Mouse (Mus musculus) heart, embryonic 12.5 days (tissue): ENCODE results near the gene Scaf8. TPM values are rescaled to one million over a fixed set of nuclear protein-coding genes. Genes with fewer than 3 reads are reported as not detected.

Experiments
- ATAC-seq: fragments of 200-750 bp; cut with Nextera tagmentation; 2 replicates; pipeline ENCODE4 v1.8.0; 2017; ENCODE audit warnings: moderate TSS enrichment, moderate library complexity; ENCODE audit not compliant: insufficient number of reproducible peaks, low FRiP score
- H3K27ac ChIP-seq: fragments of 300-500 bp; sonication (generic); 2 replicates; pipeline ENCODE4 v1.5.1; 2016; ENCODE audit warnings: mild to moderate bottlenecking, moderate library complexity; ENCODE audit not compliant: poor library complexity, severe bottlenecking
- H3K27me3 ChIP-seq: fragments of 300-500 bp; sonication (generic); replicated peaks from 2 replicates; pipeline ENCODE4 v1.6.1; 2016; ENCODE audit warnings: mild to moderate bottlenecking, moderate library complexity
- H3K36me3 ChIP-seq: fragments of 300-500 bp; sonication (generic); 2 replicates; pipeline ENCODE4 v1.6.1; 2016; ENCODE audit warnings: mild to moderate bottlenecking, moderate library complexity
- H3K4me1 ChIP-seq: fragments of 300-500 bp; sonication (generic); replicated peaks from 2 replicates; pipeline ENCODE4 v1.6.1; 2016; ENCODE audit warnings: mild to moderate bottlenecking
- H3K4me2 ChIP-seq: fragments of 300-500 bp; sonication (generic); 2 replicates; pipeline ENCODE4 v1.6.1; 2016; ENCODE audit warnings: mild to moderate bottlenecking, moderate library complexity
- H3K4me3 ChIP-seq: fragments of 300-500 bp; sonication (generic); 2 replicates; pipeline ENCODE4 v1.5.1; 2016; ENCODE audit warnings: mild to moderate bottlenecking
- H3K9ac ChIP-seq: fragments of 300-500 bp; sonication (generic); 2 replicates; pipeline ENCODE4 v1.6.1; 2016; ENCODE audit warnings: mild to moderate bottlenecking, moderate library complexity
- H3K9me3 ChIP-seq: fragments of 300-500 bp; sonication (generic); replicated peaks from 2 replicates; pipeline ENCODE4 v1.6.1; 2016; ENCODE audit warnings: mild to moderate bottlenecking, moderate library complexity
- WGBS: fragments of 180-500 bp; shearing (Covaris S2); methylation state at CpG from one replicate; pipeline ENCODE4 v1.1.7; 2016; 5-methylcytosine and 5-hydroxymethylcytosine counted together
- polyA plus RNA-seq: library from polyadenylated mRNA; unstranded; fragments of >200 nt; fragmentation: Nextera tagmentation; extraction: Ambion mirVana; gene quantifications from 2 replicates; pipeline ENCODE4 v1.2.1, GENCODE M21; 2016

The Scaf8 gene
- polyA plus RNA-seq, 1 experiment from 2014 or later = 23.5 TPM

DNA sequence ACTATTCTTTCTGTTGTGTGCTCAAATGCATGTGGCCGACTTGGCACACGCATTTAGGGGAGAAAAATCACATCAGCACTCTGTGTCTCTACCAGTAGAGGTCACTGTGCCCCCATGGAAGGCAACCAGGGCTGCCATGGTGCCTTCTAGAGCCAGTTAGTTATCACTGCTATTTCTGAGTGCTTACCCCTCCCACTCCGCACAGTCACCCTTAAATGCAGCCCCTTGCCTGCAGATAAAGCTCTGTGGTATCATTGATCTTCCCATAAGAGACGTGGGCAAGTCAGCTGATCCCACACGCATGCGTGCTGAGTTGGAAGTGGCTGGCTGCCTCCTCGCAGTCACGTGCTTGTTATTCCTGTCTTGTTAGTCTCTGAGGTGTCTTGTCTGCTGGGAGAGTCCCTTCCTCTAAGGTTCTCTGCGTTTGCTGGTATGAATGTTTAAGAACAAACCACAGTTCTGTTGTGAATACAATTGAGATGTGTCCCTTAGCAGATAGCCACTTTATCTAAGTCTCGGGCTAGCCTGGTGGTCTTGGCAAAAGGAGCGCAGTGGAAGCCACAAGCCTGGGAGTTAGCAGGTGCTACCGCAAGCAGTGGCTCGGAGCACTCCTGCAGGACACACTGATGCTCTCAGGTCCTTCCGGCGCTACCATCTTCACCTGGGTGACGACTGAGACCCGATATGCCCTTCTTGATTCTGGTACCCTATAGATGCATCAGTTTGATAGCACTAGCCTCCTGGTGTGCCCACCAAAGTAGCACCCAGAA lies 115.6 kb downstream of the Scaf8 start:
- H3K4me3 ChIP-seq = peak overlapping the region; percentile 6; the same call in 1 of the 2 replicates
- peak overlapping the region; percentile 1; the same call in 1 of the 2 replicates for H3K9ac ChIP-seq
- H3K4me2 ChIP-seq = peak overlapping the region; percentile 40
- no peaks in the 10 kb centered on the region for H3K9me3 ChIP-seq
- peak; percentile 76 for ATAC-seq
- peaks cover 10% of the 10 kb centered on the region for H3K4me1 ChIP-seq
- no peaks in the 10 kb centered on the region; the same call in 1 of the 2 replicates for H3K36me3 ChIP-seq
- H3K27ac ChIP-seq = no peak overlapping the region; the same call in 1 of the 2 replicates
- H3K27me3 ChIP-seq = no peaks in the 10 kb centered on the region
- WGBS = 57% methylated on average over 17 of the region's 17 CpGs

DNA sequence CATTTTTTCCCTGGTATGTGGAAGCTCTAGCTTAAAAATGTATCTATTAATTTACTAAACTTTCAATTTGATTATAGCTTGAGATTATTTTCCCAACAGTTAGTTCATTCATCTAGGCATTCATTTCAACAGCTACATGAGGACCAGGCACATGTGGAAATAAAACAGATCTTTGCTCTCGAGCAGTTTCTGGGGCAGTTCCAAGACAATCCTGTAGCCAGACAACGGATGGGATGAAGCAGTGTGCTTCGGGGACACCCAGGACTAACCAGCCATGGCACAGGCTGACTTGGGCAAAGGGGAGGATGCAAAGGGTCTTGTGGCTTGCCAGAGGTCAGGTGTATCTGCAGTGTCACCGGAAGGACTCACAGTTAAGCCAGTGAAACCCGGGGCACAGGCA lies 117.9 kb downstream of the Scaf8 start:
- no peak overlapping the region for H3K4me2 ChIP-seq
- 72% methylated on average over 5 of the region's 5 CpGs for WGBS
- H3K4me1 ChIP-seq = peaks cover 10% of the 10 kb centered on the region
- no peak overlapping the region for H3K27ac ChIP-seq
- no peak overlapping the region for H3K4me3 ChIP-seq
- no peaks in the 10 kb centered on the region for H3K27me3 ChIP-seq
- H3K36me3 ChIP-seq = peaks cover 3% of the 10 kb centered on the region; the same call in 1 of the 2 replicates
- no peaks in the 10 kb centered on the region for H3K9me3 ChIP-seq
- no peak overlapping the region for H3K9ac ChIP-seq
- ATAC-seq = no peak

DNA sequence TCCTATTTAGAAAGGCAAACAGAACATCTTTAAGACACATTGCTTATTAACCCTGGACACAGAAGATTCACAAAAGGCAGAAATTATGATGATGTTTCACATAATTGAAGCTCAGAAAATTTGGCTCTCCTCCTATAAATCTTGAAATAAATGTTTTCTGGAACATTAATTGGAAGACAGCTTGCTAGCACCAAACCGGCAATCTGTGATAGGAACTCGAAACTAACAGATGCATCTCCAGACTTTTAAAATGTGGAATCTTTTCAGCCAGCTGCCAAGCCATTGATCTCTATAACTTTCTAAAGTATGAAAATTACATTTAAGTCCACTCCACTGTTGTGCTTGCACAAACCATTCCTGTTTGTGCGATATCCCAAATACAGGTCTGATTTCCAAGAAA lies 128.9 kb downstream of the Scaf8 start:
- Histone ChIP-seq H3K4me2 (no peak overlapping the region), H3K27me3 (no peaks in the 10 kb centered on the region), H3K4me3 (no peak overlapping the region), H3K9ac (no peak overlapping the region), H3K27ac (no peak overlapping the region), H3K36me3 (no peaks in the 10 kb centered on the region; the same call in 1 of the 2 replicates), H3K4me1 (peaks cover 36% of the 10 kb centered on the region), H3K9me3 (no peaks in the 10 kb centered on the region)
- no peak for ATAC-seq
- 91% methylated on average over 3 of the region's 3 CpGs for WGBS

DNA sequence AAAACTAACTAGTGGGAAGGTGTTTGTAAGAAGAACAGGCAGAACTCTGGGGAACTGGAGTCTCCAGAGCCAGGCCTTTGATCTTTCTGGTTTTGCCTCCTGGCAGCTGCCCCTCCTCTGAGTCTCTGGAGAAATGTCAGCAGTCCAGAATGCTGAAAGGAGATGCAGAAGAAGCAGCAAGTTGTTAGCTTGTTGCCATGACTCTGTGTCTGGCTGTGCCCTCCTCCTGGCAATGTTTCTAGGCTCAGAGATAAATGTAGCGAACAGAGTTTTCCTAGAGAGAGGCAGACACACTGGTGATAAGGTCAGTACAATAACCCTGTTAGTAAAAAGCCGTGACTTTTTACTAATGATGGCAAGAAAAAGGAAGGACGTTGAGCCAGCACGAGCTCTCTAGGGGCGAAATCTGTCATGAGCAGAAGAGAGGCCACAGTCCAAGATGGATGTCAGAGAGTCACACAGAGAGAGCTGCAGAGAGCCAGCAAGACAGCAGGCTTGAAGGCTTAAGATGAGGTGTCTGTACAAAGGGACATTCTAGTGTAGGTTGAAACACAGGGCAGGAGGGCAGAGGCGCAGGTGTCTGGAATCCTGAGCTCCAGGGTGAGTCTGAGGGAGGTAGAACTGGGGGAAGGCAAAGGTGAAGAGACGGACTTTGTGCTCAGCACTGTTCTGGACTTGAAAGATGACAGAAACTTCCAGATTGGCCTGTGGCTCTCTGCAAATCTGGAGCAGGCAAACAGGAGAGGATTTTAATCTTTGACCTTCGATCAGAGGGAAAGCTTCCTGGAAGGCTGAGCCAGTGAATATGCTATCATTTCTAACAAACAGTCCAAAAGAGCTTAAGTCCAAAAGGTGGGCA lies 130.3 kb downstream of the Scaf8 start:
- Histone ChIP-seq H3K9me3 (no peaks in the 10 kb centered on the region), H3K4me2 (no peak overlapping the region), H3K4me3 (no peak overlapping the region), H3K27me3 (no peaks in the 10 kb centered on the region), H3K4me1 (peaks cover 43% of the 10 kb centered on the region), H3K9ac (no peak overlapping the region), H3K27ac (peak overlapping the region; percentile 23), H3K36me3 (no peaks in the 10 kb centered on the region; the same call in 1 of the 2 replicates)
- WGBS = 49% methylated on average over 8 of the region's 8 CpGs
- no peak for ATAC-seq

DNA sequence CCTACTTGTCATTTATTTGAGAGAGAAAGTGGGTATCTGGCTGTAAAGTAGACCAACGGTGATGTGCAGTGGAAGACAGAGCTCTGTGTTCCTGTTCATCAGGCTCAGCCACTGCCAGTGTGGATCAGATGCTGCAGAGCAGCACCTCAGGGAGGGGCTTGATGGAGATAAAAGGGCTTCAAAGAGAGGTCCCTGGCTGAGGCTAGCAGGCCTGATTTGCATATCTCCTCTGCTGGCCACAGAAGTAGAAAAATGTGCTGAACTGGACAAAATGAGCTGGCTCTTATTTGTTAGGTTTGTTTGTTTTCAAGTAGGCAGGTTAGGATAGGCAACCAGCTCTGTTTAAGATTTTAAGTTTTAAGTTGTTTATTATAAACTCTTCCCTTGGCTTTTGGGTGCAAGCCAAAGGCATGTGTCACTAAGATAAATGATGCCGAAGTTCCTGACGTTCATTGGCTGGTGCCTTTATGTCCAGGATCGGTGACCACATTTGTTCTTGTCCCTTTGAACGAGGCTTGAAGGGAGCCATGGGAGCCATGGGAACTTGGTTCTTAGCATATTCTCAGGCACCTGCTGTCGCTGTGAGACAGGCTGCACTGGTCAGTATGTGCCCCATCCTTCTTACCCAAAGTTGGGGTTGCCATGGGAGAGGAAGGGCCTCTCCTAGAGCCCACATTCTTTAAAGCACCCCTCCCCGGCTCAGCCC lies 132.0 kb downstream of the Scaf8 start:
- WGBS = 39% methylated on average over 7 of the region's 7 CpGs
- Histone ChIP-seq H3K27me3 (no peaks in the 10 kb centered on the region), H3K4me3 (no peak overlapping the region), H3K27ac (no peak overlapping the region), H3K4me2 (no peak overlapping the region), H3K9me3 (no peaks in the 10 kb centered on the region), H3K4me1 (peaks cover 36% of the 10 kb centered on the region), H3K9ac (no peak overlapping the region), H3K36me3 (no peaks in the 10 kb centered on the region)
- ATAC-seq = 0 out of 2 replicates have a peak, but pooled peaks have one; percentile 37

Other genes starting within 250 kb of the Scaf8 start
- 4.4 and 5.6 TPM in 2 replicates for gene Tiam2, start 211.6 kb downstream of the Scaf8 start, polyA plus RNA-seq